Mouse (Mus musculus) neutrophil, adult 5-6 weeks (primary cell): ENCODE measurements around the gene Slc16a13. TPM values are rescaled to one million over a fixed set of nuclear protein-coding genes. Genes with fewer than 3 reads are reported as not detected.

ENCODE experiments used
- ATAC-seq: fragments of 151-379, 151-347 bp; 2 replicates; pipeline ENCODE4 v1.8.0; 2017; ENCODE audit warnings: mild to moderate bottlenecking, moderate TSS enrichment; ENCODE audit not compliant: insufficient number of reproducible peaks, poor library complexity, low FRiP score, severe bottlenecking; ENCODE audit errors: extremely low read depth
- total RNA-seq: library from RNA; stranded (forward); fragments of 200-1000 nt; gene quantifications from 2 replicates; pipeline ENCODE4 v1.2.3, GENCODE M21; 2017

Gene Slc16a13
- total RNA-seq, 1 experiment from 2014 or later = 2.1 TPM

DNA sequence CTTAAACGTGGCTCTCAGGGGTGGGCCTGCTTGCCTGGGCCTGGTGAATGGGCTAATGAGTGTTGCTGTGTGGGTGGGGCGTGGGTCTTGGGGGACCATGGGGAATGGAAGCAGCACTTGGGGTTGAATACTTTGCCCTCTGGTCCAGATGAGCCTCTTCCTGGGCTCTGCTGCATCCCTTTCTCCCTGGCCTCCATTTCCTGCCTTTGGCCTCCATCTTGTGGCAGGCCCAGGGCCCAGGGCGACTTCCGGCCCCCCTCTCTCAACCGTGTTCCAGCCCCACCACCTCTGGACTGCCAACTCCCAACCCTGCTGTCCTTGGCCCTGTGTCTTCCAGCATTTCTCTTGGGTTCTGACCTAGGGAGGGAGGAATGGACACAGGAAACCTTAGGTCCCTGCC is 13.2 kb upstream of the Slc16a13 start:
- no peak for ATAC-seq

DNA sequence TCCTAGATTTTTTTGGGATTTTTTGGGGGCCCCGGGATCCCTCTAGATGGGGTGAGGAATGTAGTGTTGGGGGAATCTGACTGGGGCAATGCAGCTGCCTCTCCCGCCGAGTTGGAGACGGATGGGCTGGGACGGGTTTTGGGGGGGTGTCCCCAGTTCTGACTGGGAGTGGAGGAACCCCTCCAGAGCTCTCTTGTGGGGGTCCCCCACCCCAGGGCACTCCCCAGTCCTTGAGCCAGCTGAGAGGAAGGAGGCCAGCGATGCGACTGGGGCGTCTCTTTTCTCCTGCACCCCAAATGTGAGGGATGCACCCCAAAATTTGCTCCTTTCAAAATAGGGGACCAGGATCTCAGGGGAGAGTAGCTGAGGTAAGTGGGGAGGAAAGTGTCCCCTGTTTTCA is 12.2 kb upstream of the Slc16a13 start:
- ATAC-seq = no peak

- ATAC-seq = no peak
Measured at GRCm38 (mm10) chr11:70232546-70232945, 11.7 kb upstream of the Slc16a13 start.

DNA sequence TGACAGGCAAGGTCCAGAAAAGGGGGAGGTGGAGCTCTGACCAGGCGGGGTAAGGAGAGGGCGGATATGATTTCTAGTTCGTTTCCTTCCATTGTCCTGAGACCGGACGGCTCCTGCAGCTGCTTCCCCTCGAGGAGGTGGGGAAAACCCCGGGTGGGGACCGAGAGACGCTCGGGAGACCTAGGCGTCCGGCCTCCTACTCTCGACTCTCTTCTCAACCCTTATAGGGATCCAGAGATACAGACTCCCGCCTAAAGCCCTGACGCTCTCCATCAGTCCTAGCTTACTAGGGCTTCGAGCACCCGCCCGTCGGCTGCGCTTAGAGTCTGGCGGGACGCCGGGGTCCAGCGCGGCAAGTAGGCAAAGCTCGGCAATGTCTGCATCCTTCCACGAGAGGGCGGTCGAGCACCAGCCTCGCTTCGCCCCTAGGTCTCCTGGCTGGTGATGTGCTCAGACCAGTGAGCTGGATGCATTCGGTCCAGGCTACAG is 9.4 kb upstream of the Slc16a13 start:
- ATAC-seq = peak; percentile 86

DNA sequence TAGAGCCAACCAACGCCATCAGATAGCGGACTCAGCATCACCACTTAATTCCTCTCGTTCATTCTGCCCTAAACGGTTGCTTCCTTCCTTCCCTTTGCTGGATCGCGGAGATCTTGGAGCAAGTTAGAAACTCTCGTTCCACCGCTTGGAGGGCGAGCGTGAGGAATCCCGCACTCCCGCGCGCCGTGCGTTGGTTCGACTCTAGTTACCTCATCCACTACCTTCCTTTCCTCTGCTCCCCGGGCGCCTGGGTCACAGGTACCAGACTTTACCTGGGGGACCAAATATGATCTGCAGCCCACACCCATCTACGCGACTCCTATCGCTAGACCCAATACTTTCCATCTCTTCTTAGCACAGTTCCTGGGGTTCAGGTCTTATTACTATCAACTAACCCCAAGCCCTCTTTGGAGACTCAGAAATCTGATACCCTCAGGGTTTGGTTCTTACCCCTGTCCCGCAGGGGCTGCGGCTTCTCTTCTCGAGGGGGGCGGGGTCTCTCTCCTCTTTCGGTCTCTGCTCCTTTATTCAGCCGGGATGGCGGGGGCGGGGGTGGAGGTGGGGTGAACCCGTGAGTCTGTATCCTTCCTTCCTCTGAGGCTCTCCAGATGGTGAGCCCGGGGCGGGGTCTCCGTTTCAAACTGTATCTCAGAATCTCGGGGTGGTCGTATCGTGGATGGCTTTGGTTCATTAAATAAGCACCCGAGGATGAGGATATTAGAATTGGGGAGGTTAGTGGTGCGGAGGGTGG is 8.6 kb upstream of the Slc16a13 start, which contains the start of gene Bcl6b:
TSS of gene Bcl6b (minus strand) at position 539 of the 751 bp plus-strand sequence.
- no peak for ATAC-seq

DNA sequence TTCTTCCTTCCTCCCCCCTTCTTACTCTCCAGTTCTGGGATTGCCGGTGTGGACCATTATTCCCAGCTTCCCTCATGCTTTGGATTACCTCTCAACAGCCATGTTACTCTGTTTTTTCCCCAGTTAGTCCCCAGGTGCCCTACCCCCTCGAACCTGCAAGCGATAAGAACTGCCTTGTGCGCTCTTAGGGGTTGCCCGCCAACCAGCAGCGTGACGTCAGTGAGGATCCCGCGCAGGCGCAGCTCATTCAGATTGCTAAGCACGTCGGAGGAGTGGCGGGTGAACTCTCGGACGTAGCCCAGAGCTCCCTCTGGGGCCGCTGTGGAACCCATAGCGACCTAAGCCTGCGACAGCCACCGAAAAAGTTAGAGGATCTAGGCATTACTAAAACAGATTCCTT is 8.0 kb upstream of the Slc16a13 start:
- peak; percentile 52; the same call in 1 of the 2 replicates for ATAC-seq

- no peak for ATAC-seq
Measured at GRCm38 (mm10) chr11:70227661-70228245, 6.9 kb upstream of the Slc16a13 start.

GRCm38 (mm10) chr11:70227126-70227525 is 6.3 kb upstream of the Slc16a13 start:
- ATAC-seq = no peak

DNA sequence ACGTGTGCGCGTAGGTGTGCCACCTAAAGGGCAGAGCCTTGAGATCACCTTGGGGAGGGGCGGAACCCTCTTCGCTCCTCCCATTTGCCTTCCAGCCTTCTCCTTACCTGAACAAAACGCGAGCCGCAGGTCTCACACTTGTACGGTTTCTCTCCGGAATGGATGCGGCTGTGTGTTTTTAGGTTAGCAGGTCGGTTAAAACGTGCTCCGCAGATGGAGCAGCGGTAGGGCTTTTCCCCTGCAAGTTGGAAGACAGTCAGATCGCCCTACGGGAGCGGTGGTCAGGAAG is 5.7 kb upstream of the Slc16a13 start:
- no peak for ATAC-seq

GRCm38 (mm10) chr11:70225798-70226601 is 5.1 kb upstream of the Slc16a13 start:
- ATAC-seq = no peak

DNA sequence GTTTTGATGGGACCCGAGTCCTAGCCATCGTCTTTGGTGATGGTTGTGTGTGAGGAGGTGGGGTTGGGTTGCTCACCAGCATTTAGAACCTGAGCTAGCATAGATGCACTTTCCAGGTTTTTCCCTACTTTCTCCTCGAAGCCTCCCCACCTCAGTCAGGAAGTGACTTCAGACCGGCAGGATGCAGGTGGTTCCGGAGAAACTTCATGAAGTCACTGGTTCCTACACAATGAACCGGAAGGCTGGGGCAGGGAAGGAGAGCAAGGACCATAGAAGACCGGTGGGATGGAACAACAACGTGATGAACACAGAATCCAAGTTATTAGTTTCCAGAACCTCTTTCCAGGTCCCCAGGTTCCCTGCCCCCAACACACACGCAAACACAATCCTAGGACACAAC is 2.9 kb upstream of the Slc16a13 start:
- no peak for ATAC-seq

- no peak for ATAC-seq
Measured at GRCm38 (mm10) chr11:70221603-70222500, 988 bp upstream of the Slc16a13 start.

GRCm38 (mm10) chr11:70220323-70220722 is 541 bp downstream of the Slc16a13 start:
- ATAC-seq = no peak

GRCm38 (mm10) chr11:70219873-70220272 is 991 bp downstream of the Slc16a13 start:
- ATAC-seq = no peak

- no peak for ATAC-seq
Measured at GRCm38 (mm10) chr11:70218741-70219470, 2.0 kb downstream of the Slc16a13 start.

- ATAC-seq = no peak
Measured at GRCm38 (mm10) chr11:70218039-70218438, 2.8 kb downstream of the Slc16a13 start.

- ATAC-seq = no peak
Measured at GRCm38 (mm10) chr11:70216103-70216502, 4.8 kb downstream of the Slc16a13 start.

DNA sequence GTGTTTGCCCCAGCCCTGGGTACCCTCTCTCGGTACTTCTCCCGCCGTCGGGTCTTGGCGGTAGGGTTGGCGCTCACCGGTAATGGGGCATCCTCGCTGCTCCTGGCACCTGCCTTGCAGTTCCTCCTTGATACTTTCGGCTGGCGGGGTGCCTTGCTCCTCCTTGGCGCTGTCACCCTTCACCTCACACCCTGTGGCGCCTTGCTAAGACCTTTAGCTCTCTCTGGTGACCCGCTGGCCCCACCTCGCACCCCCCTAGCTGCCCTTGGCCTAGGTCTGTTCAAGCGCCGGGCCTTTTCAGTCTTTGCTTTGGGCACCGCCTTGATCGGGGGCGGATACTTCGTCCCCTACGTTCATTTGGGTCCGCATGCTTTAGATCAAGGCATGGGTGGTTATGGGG is 5.6 kb downstream of the Slc16a13 start:
- ATAC-seq = no peak
